Mouse (Mus musculus) embryonic facial prominence, embryonic 15.5 days (tissue): ENCODE measurements around the gene Dusp12. TPM values are rescaled to one million over a fixed set of nuclear protein-coding genes. Genes with fewer than 3 reads are reported as not detected.

Experiments used
- ATAC-seq: fragments of 200-750 bp; cut with Nextera tagmentation; 2 replicates; pipeline ENCODE4 v1.8.0; 2017; ENCODE audit warnings: low read depth, moderate TSS enrichment; ENCODE audit not compliant: insufficient number of reproducible peaks, low FRiP score, low TSS enrichment
- H3K27ac ChIP-seq: fragments of 300-500 bp; sonication (generic); replicated peaks from 2 replicates; pipeline ENCODE4 v1.5.1; 2015; ENCODE audit warnings: mild to moderate bottlenecking, inconsistent platforms
- H3K27me3 ChIP-seq: fragments of 300-500 bp; sonication (generic); 2 replicates; pipeline ENCODE4 v1.6.1; 2015; ENCODE audit warnings: inconsistent platforms
- H3K36me3 ChIP-seq: fragments of 300-500 bp; sonication (generic); 2 replicates; pipeline ENCODE4 v1.6.1; 2015; ENCODE audit warnings: mild to moderate bottlenecking, inconsistent platforms
- H3K4me1 ChIP-seq: fragments of 300-500 bp; sonication (generic); 2 replicates; pipeline ENCODE4 v1.6.1; 2015; ENCODE audit warnings: inconsistent platforms
- H3K4me2 ChIP-seq: fragments of 300-500 bp; sonication (generic); replicated peaks from 2 replicates; pipeline ENCODE4 v1.6.1; 2015; ENCODE audit warnings: mild to moderate bottlenecking, inconsistent platforms
- H3K4me3 ChIP-seq: fragments of 300-500 bp; sonication (generic); replicated peaks from 2 replicates; pipeline ENCODE4 v1.5.1; 2015; ENCODE audit warnings: mild to moderate bottlenecking, inconsistent platforms
- H3K9ac ChIP-seq: fragments of 300-500 bp; sonication (generic); 2 replicates; pipeline ENCODE4 v1.6.1; 2015; ENCODE audit warnings: inconsistent platforms
- H3K9me3 ChIP-seq: fragments of 300-500 bp; sonication (generic); replicated peaks from 2 replicates; pipeline ENCODE4 v1.6.1; 2016; ENCODE audit warnings: inconsistent platforms
- WGBS: fragments of 180-500 bp; shearing (Covaris S2); methylation state at CpG from one replicate; pipeline ENCODE4 v1.1.7; 2015; 5-methylcytosine and 5-hydroxymethylcytosine counted together
- polyA plus RNA-seq: library from polyadenylated mRNA; unstranded; fragments of >200 nt; fragmentation: Nextera tagmentation; extraction: Ambion mirVana; gene quantifications from 2 replicates; pipeline ENCODE4 v1.2.1, GENCODE M21; 2015

Gene Dusp12
- polyA plus RNA-seq, 1 experiment from 2014 or later, result 43.5 TPM

- Histone ChIP-seq H3K9ac (no peak overlapping the region), H3K4me2 (no peak overlapping the region), H3K4me1 (no peaks in the 10 kb centered on the region), H3K36me3 (no peaks in the 10 kb centered on the region), H3K9me3 (no peaks in the 10 kb centered on the region), H3K27me3 (peaks cover 6% of the 10 kb centered on the region; the same call in 1 of the 2 replicates), H3K4me3 (no peak overlapping the region), H3K27ac (no peak overlapping the region)
- 77% methylated on average over 5 of the region's 5 CpGs for WGBS
- ATAC-seq, result no peak
These were observed 11.4 kb upstream of the Dusp12 start for GRCm38 (mm10) chr1:170896651-170897281.

DNA sequence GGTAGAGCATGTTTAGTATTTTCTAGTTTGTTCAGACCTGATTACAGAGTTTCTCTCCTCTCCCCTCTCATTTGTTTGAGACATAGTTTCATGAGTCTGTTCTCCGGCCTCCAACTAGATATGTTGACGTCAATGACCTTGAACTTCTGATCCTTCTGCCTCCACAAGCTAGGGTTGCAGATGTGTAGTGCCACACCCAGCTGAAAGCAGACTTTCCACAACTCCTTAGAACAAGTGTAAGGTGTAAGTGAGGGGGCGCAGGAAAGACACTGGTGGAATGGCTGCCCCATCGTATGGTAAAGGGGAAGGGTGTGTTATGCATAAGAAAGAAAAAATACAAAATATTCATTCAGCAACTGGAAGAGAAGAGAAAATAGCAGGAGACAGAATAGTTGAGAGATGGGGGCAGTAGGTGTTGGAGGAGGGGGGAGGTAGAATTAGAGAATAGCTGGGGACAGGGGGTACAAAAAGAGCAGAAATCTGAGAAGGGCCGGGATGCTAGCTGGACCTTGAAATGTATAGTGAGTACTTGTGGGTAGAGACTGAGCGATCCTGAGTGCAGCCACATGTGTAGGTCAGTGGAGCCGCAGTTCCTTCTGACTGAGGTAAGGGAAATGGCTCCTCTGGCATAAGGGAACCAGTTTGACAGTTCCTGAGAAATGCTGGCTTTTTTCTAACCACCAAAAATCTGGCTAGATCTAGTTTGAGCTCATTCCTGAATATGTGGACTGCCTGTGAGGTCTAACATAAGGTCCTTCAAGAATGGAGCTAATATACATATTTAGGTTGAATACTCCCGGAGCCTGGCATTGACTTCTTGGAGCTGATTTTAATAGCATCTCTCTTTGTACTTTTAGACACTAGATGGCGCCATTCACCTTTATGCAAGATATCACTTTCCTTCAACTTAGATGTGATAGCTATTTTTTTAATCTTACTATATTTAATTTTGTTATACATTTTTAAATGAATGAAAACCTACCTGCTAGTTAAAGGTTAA is 9.6 kb upstream of the Dusp12 start:
- H3K4me3 ChIP-seq, result no peak overlapping the region
- 57% methylated on average over 9 of the region's 9 CpGs for WGBS
- H3K36me3 ChIP-seq, result no peaks in the 10 kb centered on the region
- H3K4me1 ChIP-seq, result no peaks in the 10 kb centered on the region
- no peak overlapping the region for H3K4me2 ChIP-seq
- H3K27ac ChIP-seq, result no peak overlapping the region
- no peak for ATAC-seq
- H3K9me3 ChIP-seq, result no peaks in the 10 kb centered on the region
- H3K9ac ChIP-seq, result no peak overlapping the region
- peaks cover 5% of the 10 kb centered on the region; the same call in 1 of the 2 replicates for H3K27me3 ChIP-seq

DNA sequence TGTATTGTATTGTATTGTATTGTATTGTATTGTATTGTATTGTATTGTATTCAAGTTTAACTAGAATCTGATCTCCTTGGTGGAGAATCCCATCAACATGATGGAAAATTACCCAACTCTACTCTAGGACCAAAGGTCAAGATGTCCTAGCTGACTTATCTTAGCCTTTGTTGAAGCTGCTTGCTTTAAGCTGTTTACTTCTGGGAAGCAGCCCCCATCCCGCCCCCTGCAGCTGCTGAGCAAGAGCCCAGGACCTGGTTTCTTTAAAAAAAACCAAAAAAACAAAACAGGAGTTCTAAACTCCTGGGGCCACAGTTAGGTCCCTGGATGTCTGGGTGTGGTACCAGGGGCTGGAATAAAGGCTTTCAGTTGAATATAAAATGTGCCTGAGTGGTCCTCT is 6.9 kb upstream of the Dusp12 start:
- H3K4me2 ChIP-seq, result no peak overlapping the region
- no peaks in the 10 kb centered on the region for H3K36me3 ChIP-seq
- ATAC-seq, result no peak
- no peaks in the 10 kb centered on the region for H3K9me3 ChIP-seq
- H3K27me3 ChIP-seq, result no peaks in the 10 kb centered on the region
- H3K27ac ChIP-seq, result no peak overlapping the region
- H3K9ac ChIP-seq, result no peak overlapping the region
- no peak overlapping the region for H3K4me3 ChIP-seq
- H3K4me1 ChIP-seq, result no peaks in the 10 kb centered on the region
- 54% methylated on average over 1 of the region's 1 CpGs for WGBS

DNA sequence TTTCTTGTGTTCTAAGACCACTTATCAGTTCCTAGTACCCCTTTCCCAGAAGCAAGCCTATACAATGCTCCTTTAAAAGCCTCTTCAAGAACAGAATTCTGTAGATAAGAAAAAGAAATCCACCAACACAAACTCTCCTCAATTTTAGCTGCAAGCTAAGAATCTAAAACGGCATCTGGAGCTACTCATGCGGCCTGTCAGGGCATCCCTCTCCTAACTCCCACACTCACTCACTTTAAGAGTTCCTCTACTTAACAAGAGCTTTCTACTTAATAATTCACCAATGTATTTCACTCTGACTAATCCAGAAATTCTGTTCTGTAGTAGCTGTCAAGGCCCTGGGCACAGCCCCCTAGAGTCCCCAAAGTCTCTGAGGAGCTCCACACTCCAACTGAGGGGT is 6.3 kb upstream of the Dusp12 start:
- H3K9me3 ChIP-seq, result no peaks in the 10 kb centered on the region
- ATAC-seq, result no peak
- H3K9ac ChIP-seq, result no peak overlapping the region
- H3K36me3 ChIP-seq, result no peaks in the 10 kb centered on the region
- H3K4me1 ChIP-seq, result no peaks in the 10 kb centered on the region
- no peaks in the 10 kb centered on the region for H3K27me3 ChIP-seq
- H3K4me2 ChIP-seq, result no peak overlapping the region
- H3K4me3 ChIP-seq, result no peak overlapping the region
- 52% methylated on average over 2 of the region's 2 CpGs for WGBS
- H3K27ac ChIP-seq, result no peak overlapping the region

DNA sequence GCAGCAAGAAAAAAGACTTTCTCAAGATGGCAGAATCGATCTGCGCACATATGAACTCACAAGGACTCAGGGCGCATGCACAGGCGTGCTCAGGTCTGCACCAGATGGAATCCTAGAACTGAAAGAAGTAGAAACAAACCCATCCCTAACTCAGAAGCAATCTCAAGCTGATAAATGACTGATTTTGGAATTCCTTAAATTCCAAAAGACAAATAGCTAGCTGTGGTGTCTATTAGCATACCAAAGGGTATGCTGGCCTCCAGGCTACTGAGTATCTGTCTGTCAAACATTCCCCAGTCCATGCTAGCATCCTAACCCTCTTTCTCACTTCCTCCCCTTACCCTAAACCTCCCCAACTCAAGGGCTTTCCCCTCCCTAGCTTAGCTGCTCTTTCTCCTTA is 4.0 kb upstream of the Dusp12 start:
- Histone ChIP-seq H3K9me3 (no peaks in the 10 kb centered on the region), H3K4me1 (peaks cover 3% of the 10 kb centered on the region; the same call in 1 of the 2 replicates), H3K27ac (no peak overlapping the region), H3K27me3 (no peaks in the 10 kb centered on the region), H3K9ac (no peak overlapping the region), H3K4me3 (no peak overlapping the region), H3K36me3 (no peaks in the 10 kb centered on the region), H3K4me2 (no peak overlapping the region)
- WGBS, result 47% methylated on average over 4 of the region's 4 CpGs
- no peak for ATAC-seq

DNA sequence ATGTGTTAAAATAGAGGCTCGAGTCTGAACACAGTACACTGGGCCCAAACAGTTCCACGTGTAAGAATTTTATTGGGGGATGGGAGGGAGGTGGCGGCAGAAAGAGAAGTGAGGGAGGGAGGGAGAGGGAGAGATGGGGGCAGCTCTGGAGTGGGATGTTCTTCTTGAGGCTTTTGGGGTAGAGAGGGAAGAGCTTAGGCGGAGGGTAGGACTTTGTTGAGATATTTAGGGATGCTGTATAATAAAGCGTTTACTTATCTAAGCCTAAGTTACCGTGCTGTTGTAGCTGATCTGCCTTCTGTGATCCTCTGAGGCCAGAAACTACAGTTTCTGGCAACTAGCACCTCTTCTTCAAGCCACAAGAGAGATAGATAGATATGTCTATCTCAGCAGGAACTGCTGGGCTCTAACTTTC is 711 bp upstream of the Dusp12 start:
- Histone ChIP-seq H3K4me3 (no peak overlapping the region), H3K27me3 (no peaks in the 10 kb centered on the region), H3K4me1 (peaks cover 11% of the 10 kb centered on the region; the same call in 1 of the 2 replicates), H3K4me2 (no peak overlapping the region), H3K36me3 (peaks cover 2% of the 10 kb centered on the region; the same call in 1 of the 2 replicates), H3K9ac (no peak overlapping the region), H3K9me3 (no peaks in the 10 kb centered on the region), H3K27ac (no peak overlapping the region)
- WGBS, result 46% methylated on average over 6 of the region's 6 CpGs
- ATAC-seq, result no peak

GRCm38 (mm10) chr1:170884390-170884789 is 950 bp downstream of the Dusp12 start:
- Histone ChIP-seq H3K9ac (peak overlapping the region; percentile 75; the same call in 1 of the 2 replicates), H3K4me3 (peak overlapping the region; percentile 95), H3K4me1 (peaks cover 11% of the 10 kb centered on the region; the same call in 1 of the 2 replicates), H3K36me3 (peaks cover 16% of the 10 kb centered on the region), H3K9me3 (no peaks in the 10 kb centered on the region), H3K27me3 (no peaks in the 10 kb centered on the region), H3K4me2 (peak overlapping the region; percentile 67), H3K27ac (peak overlapping the region; percentile 86; the same call in 1 of the 2 replicates)
- 15% methylated on average over 8 of the region's 8 CpGs for WGBS
- no peak for ATAC-seq

DNA sequence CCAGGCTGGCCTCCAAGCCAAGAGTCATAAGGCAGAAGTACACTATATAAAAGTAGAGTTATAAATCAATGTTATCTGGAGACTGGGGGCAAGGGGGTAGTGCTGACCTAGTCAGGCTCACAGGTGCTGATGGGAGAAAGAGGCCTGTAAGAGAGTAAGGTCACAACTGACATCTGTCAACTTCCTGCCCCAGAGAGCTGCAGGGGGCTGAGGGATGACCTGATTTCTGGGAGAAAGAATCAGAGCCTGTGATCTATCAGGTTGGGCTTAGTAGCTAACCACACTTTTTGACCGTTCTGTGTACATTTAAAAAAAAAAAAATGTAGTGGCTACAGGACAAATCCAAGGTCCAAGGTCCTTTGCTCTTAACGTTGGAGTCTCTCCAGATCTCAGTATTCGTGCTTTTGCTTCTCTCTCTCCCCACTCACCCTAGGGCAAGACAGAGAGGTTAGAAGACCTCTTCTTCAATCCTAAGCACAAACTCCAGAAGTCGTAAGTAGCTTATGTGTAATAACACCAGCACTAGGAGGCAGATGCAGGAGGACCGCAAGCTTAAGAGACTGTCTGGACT is 2.3 kb downstream of the Dusp12 start:
- Histone ChIP-seq H3K9ac (no peak overlapping the region), H3K27me3 (no peaks in the 10 kb centered on the region), H3K27ac (no peak overlapping the region), H3K9me3 (no peaks in the 10 kb centered on the region), H3K4me2 (no peak overlapping the region), H3K4me3 (no peak overlapping the region), H3K36me3 (peaks cover 21% of the 10 kb centered on the region), H3K4me1 (peaks cover 11% of the 10 kb centered on the region; the same call in 1 of the 2 replicates)
- no peak for ATAC-seq
- 85% methylated on average over 5 of the region's 5 CpGs for WGBS

DNA sequence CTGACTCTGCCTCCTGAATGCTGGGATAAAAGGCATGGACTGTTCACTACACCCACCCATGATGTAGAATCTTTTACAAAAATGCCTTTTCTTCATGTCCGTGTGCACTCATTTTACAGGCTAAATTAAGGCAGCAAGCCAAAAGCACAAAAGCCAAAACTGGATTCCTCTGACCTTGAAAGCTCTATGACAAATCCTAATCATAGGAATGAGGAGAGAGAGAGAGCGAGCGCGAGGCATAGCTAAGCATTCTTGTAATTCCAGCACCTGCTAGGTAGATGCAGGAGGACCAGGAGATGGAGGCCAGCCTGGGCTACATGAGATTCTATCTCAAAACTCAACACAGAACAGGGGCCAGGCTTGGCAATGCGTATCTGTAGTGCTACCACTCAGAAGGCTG is 8.4 kb downstream of the Dusp12 start:
- ATAC-seq, result no peak
- peaks cover 53% of the 10 kb centered on the region for H3K36me3 ChIP-seq

GRCm38 (mm10) chr1:170875676-170876075 is 9.7 kb downstream of the Dusp12 start:
- whole genome bisulfite sequencing, result 84% methylated on average over 3 of the region's 3 CpGs
- Histone ChIP-seq H3K4me2 (no peak overlapping the region), H3K9ac (no peak overlapping the region), H3K4me1 (no peaks in the 10 kb centered on the region), H3K27me3 (no peaks in the 10 kb centered on the region), H3K4me3 (no peak overlapping the region), H3K9me3 (no peaks in the 10 kb centered on the region), H3K36me3 (peaks cover 47% of the 10 kb centered on the region), H3K27ac (no peak overlapping the region)
- ATAC-seq, result no peak

More for the DNA sequence above, 8.4 kb downstream of the Dusp12 start:
- Histone ChIP-seq H3K4me3 (no peak overlapping the region), H3K27me3 (no peaks in the 10 kb centered on the region), H3K4me1 (no peaks in the 10 kb centered on the region), H3K9ac (no peak overlapping the region), H3K9me3 (no peaks in the 10 kb centered on the region), H3K4me2 (no peak overlapping the region), H3K27ac (no peak overlapping the region)
- 89% methylated on average over 5 of the region's 5 CpGs for WGBS

DNA sequence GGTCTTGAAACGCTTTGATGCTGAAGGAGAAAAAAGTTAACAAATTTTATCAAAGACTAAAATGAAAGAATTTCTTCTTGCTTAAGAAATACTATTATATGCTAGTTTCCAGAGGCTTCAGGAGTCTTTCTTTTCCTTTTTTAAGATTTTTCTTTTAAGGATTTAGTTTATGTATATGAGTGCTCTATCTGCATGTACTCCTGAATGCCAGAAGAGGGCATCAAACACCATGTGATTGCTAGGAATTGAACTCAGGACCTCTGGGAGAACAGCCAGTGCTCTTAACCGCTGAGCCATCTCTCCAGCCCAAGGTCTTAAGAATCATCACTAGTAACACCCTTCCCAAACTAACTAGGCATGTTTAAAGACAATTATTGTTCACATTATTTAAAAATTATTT is 13.4 kb downstream of the Dusp12 start:
- no peak overlapping the region for H3K4me3 ChIP-seq
- WGBS, result 92% methylated on average over 2 of the region's 2 CpGs

More for the DNA sequence above, 13.4 kb downstream of the Dusp12 start:
- no peak overlapping the region for H3K4me2 ChIP-seq
- H3K9me3 ChIP-seq, result no peaks in the 10 kb centered on the region
- H3K9ac ChIP-seq, result no peak overlapping the region
- no peak overlapping the region for H3K27ac ChIP-seq
- H3K4me1 ChIP-seq, result 0 out of 2 replicates have a peak, but pooled peaks cover 2% of the 10 kb centered on the region
- no peak for ATAC-seq
- H3K27me3 ChIP-seq, result no peaks in the 10 kb centered on the region
- peaks cover 29% of the 10 kb centered on the region for H3K36me3 ChIP-seq
